Mouse (Mus musculus) c-Kit-positive CD71-positive TER-119-negative erythroid progenitor cells, embryonic 14.5 days (primary cell): ENCODE measurements around the gene Ampd2.

ENCODE experiments used
- DNase-seq: peaks from one replicate; pipeline ENCODE4 v3.0.0-alpha.2; 2013; ENCODE audit warnings: low read depth

The Ampd2 gene

GRCm38 (mm10) chr3:108068826-108069225, 17.6 kb downstream of the Ampd2 start:
- no peak for DNase-seq

- no peak for DNase-seq
Measured at GRCm38 (mm10) chr3:108067370-108067934, 19.0 kb downstream of the Ampd2 start.

DNA sequence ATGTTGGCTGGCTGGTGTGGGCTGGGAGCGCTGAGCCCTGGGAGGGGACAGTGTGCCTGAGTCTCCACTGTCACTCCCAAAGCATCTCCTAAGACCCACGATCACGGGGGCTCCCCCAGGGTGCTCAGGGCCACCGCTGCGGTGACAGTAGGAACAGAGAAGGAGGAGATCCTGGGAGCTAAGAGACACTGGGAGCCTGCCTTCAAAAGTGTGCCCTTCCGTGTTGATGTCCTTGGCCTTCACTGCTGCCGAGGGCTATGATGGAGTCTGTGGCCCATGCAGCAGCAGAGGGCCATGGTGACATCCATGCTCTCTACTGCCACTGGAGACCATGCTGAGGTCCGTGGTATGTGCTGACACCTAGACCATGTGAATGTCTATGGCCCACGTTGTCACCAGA, 20.9 kb downstream of the Ampd2 start:
- DNase-seq = no peak

GRCm38 (mm10) chr3:108064672-108065071, 21.8 kb downstream of the Ampd2 start:
- DNase-seq = no peak

DNA sequence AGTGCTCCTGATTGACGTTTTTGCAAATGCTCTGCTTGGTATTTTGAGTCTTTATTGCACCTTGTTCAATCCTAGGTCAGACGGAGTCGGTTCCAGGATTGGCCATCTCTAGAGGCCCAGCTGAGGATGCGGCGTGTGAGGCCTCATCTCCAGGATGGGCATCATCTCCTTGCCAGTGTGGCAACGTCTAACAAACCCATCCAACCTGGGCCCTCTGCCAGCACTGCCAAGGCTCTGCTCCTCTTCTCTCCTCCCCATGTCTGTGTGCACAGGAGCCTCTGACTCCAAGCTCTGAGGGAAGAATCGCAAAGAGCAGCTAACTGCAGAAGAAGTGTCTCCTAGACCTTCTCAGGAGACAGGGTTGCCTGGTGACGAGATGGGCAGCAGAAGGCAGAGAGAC, 23.8 kb downstream of the Ampd2 start:
- no peak for DNase-seq

GRCm38 (mm10) chr3:108061420-108061819, 25.0 kb downstream of the Ampd2 start:
- peak; percentile 72 for DNase-seq

GRCm38 (mm10) chr3:108050493-108050892, 36.0 kb downstream of the Ampd2 start:
- no peak for DNase-seq

GRCm38 (mm10) chr3:108048306-108048705, 38.1 kb downstream of the Ampd2 start:
- DNase-seq = no peak

GRCm38 (mm10) chr3:108046944-108047655, 39.4 kb downstream of the Ampd2 start:
- no peak for DNase-seq

DNA sequence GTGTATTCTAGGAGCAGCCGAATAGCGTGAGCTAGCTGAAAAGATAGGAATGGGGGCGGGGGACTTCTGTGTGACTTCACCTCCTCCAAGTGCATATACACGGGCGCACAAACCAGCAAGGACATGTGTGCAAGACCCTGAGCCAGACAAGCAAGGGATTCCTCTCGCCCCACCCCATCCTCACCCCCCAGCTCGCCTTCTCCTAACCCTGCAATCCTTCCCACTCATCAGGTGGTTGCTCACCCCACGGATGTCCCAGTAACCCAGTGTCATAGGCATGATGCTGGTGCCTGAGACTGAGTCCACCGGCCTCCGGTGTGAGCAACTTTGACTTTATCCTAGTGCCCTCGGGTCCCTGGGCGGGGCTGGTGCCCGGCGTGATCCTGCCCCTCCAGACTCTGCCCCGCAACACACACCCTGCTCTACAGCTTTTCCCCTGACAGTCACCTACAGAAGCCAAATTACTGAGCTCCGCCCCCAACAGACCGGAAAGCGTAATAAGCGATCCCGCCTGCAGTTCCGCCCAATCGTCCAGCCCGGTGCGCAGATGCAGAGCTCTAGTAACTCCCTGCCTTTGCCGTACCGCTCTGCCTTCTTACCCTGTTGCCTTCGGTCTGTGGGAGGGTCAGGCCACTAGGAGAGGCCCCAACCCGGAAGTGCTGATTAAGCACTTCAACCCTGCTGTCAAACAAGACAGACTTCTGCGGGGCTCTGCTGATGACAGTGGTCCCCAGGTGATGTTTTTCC, 41.9 kb downstream of the Ampd2 start, which contains the start of gene Gstm4:
Gene Gstm4 (minus strand): TSS at position 501 of the 747 bp plus-strand sequence.
- DNase-seq = peak; percentile 90

GRCm38 (mm10) chr3:108033156-108033555, 53.3 kb downstream of the Ampd2 start:
- no peak for DNase-seq

DNA sequence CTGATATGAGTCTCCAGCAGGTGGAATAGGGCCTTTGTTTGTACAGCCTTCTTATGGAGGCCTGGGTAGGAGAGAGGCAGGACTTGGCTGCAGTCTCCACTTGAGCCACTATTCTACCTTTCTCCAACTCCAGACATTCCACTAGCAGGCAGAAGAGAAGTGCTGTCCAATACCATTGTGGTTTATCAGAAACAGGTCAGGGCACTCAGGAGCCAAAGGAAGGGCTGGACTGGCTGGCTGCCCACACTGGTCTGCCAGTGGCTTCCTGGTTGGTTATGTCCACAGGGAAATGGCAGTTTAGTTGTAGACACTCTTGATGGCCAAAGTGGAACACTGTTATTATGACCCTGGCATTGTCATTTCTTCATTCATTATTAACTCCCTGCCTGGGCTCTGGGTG, 54.3 kb downstream of the Ampd2 start:
- no peak for DNase-seq

DNA sequence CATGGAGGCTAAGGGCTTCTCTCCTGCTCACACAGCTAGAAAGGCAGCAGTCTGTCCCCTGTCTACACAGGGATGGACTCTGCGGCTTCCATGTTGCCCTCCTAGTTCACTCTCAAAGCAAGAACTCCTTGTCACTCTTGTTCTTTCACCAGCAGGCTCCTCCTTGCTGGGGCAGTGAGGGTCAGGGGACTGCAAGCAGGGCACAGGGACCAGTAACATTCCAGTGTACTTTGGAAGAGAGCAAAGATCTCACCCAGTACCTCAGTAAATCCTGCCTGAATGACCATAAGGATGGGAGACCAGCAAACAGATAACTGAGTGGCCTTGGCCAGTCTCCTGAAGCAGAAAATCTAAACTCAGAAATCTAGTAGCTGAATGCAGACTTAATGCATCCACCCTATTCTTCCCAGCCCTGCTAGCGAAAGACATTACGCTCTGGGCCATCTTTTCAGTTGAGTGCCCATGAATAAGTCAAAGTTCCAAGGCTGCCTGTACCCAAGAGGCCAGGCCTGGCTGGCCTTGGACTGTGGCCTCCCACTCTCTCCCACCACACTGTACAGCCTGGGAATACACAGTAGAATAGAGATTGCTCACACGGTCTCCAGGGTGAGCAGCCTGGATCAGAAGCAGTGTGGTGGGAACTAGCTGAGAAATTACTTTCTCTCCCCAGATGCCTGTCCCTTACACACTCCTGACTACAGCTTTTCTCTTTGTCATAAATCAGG, 57.6 kb downstream of the Ampd2 start:
- DNase-seq = no peak

GRCm38 (mm10) chr3:108026597-108026996, 59.9 kb downstream of the Ampd2 start:
- DNase-seq = no peak

- no peak for DNase-seq
Measured at GRCm38 (mm10) chr3:108026049-108026448, 60.4 kb downstream of the Ampd2 start.

- DNase-seq = no peak
Measured at GRCm38 (mm10) chr3:108025318-108025717, 61.1 kb downstream of the Ampd2 start.
